Mouse (Mus musculus) retina, adult 2 months (tissue): ENCODE data around the gene Dpm1.

Experiments
- DNase-seq: peaks from one replicate; pipeline ENCODE4 v3.0.0-alpha.2; 2012; ENCODE audit warnings: low read depth, low spot score

Gene Dpm1

DNA sequence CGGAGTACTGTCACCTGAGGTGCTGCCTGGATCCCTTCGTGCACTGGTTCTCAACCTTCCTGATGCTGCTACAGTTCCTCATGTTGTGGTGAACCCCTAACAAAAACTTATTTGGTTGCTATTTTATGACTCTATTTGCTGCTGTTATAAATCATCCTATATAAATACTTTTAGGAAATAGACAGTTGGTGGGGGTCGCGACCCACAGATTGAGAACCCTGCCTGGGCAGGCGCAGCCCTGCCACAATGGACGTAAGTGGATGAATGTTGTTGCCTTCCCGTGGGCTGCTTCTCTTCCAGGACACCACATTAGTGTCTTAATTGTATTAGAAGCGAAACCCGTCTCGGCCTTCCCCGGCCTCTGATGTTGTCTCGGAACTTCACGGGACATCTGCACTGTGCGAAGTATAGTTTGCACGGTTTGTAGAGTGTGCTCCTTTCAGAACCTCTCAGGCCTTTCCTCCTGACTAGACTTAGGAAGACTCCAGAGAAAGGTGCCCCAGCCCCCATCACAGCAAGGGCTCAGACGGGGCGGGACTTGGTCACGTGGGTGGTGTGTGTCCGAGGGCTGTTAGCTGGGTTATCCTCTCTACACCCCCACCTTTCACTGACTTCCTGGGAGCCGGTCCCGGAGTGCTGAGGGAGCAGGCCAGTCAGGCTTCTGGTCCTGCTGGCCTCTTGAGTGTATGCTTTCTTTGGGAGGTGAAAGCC lies 63.5 kb downstream of the Dpm1 start:
- DNase-seq: no peak

DNA sequence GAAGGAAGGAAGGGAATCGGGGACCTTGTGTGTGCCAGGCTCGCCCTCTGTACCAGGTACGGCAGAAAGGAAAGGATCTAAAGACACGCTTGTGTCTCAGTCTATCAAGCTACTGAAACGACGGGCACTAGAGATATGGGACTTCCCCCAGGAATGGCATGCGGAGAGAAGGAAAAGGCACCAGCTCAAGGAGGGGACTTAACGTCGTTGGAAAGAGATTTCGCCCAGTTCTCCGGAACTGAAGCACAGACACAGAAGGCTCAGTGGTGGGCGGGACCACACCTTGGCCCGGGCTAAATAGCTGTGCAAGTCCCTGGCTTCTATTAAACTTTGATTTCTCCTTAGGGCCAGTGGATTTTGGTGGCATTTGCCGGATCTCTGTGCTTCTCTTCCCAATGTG lies 68.4 kb downstream of the Dpm1 start:
- DNase-seq: no peak

DNA sequence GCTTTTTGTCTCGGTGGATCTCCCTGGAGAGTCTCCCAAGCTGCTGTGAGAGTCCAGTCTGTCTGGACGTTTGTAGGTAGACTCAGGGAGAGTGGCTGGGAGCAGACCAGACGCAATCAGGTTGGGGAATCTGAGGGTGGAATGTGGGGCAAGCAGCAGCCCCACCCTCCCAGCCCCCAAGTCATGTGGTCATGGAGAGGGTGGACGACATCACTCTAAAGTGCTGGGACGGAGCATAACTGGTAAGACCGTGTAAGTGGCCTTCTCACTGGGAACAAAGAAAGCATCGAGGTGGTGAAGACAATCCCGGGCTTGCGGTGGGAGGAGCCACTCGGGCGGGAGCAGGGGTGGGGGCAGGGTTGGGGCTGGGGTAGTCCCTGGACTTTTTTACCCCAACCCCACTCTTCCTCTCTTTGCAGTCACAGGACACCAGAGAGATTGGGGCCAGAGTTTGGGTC lies 68.8 kb downstream of the Dpm1 start:
- no peak for DNase-seq

DNA sequence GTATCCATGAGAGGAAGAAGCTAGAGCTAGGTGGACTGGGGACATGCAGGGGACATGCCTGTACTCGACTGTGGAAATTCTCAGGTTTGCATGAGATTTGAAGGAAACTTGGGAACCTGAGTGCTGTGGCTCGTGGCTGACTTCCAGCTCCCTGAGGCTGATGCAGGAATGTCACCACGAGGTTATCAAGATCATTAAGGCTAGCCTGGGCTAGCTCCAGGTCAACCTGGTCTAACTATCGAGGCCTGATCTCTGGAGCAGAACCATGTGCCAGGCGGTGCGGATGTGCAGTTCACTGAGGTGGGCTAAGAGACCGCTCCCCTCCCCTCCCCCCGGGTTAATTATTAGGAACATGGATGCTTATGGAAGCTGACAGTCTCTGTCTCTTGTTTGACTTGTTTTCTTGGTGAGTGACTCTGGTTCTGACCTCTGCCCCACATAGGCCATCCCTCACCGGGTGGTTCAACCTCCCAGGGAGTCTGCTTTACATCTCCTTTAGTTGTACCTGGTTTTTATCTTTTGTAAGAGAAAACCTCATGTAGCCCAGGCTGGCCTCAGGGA lies 69.9 kb downstream of the Dpm1 start:
- DNase-seq: no peak
